Mouse (Mus musculus) lung, postnatal 10 days (tissue): ENCODE measurements around the gene Jchain.
A peak's percentile ranks its signal among the peaks of the same experiment; 100 is the strongest.
"Not testable (repeated sequence)": the region's sequence is repeated elsewhere in the genome, so short reads cannot be mapped to it uniquely, and the experiment has no call there.

Source experiments
- DNase-seq: peaks from one replicate; pipeline ENCODE4 v3.0.0; 2021

The Jchain gene

DNA sequence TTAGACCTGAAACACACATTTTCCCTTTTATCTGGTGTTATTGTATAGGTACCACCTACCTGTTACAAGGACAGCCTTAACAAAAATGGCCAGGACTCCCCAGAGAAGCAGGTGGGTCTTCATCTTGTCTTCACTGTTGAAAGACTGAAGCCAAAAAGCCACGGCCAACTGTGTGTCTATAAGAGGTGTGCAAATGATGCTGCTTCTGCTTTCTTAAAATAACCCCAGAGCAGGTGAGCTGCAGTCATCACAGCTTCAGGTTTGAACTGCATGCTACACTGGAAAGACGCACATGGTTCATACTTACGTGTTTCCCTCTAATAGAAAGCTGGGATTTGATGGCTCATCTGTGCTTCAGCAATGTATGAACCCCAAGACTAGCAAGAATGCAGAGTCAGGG, at the start of gene Jchain:
TSS of gene Jchain (minus strand) at position 235 of the 400 bp plus-strand sequence.
- no peak for DNase-seq

DNA sequence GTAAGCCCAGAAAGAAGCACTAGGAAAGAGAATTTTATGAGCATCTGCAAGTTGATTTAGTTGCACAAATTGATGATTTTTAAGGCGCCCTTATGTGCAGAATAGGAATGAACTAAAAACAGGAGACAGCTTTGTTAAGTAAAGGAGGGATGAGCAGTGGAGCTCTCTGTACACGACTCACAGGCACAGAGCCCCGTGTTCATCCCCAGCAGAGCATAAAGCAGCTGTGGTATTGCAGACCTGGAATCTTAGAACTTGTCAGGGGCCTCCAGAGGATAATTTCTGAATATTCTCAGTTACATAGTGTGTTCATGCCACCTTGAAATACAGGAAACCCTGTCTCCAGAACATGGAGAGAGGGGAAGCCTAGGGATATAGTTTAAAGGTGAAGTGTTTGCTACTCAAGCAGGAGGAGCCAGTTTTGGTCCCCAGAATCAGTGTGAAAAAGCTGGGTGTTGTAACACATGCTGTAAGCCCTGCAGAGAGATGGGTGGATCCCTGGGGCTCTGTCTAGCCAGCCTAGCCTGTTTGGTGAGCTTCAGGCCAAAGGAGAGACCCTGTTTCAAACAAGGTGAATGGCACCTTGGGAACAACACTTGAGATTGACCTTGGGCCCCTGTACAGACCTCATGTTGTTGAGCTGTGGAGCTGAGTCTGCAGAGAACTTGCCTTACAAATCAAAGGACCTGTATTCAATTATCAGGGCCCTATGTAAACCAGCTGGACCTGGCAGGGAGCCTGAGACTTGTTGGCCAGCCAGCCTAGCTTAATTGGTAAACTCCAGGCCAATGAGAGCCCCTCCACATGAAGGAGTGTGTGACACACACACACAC, 48.0 kb upstream of the Jchain start:
- peak; percentile 22 for DNase-seq

GRCm38 (mm10) chr5:88574829-88575228, 47.1 kb upstream of the Jchain start:
- DNase-seq: no peak

DNA sequence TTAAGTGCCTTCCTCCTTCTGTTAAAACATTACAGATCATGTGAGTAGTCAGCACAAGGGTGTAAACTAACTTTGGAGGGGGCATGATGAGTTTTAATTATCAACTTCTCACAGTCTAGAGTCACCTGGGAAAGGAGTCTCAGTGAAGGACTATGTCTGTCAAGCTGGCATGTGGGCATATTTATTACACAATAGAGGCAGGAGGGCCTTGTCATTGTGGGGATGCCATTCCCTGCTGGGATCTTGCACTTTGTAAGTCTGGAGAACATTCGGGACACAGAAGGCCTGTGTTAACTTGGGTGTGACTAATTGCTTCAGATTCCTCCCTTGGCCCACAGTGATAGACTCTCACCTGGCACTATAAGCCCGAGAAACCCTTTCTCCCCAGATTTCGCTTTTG, 41.9 kb upstream of the Jchain start:
- DNase-seq: no peak

GRCm38 (mm10) chr5:88566034-88566841, 38.5 kb upstream of the Jchain start:
- DNase-seq: no peak

DNA sequence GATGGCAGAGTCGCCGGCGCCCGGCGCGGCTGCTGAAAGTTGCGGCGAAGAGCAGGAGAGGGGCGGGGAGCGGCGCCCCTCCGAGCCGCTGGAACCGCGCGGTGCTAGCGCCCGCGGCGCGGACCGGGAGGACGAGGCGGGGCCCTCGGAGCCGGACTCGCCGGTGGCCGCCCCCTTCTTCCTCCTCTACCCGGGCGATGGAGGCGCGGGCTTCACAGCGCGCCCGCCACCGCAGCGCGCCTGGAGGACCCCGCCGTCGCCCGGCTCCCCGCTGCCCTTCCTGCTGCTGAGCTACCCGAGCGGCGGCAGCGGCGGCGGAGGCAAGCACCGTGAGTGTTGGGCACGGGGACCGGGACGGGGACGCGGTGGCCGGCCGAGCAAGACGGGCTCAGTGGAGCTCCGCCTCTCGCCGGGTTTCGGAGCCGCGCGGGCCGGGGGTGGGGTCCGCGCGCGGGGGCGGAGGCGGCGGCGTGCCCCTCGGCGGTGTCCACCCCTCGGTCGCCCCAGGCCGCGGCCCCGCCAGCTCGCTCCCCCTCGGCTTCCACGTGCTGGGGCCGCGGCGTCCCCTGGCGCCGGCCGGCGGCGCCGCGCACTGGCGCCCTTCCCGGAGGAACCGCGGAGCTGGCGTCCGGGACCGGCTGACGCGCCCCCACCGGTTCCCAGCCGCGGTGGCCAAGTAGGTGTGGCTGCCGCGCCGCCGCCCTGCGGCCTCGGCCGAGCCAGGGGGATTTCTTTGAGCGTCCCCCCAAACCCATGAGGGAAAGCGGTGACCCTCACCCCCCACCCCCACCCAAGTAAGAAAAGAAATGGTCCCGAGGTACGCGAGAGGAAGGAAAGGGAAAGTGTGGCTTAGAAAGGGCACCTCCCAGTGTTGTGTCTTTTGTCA, 37.7 kb upstream of the Jchain start:
- peak; percentile 76 for DNase-seq

DNA sequence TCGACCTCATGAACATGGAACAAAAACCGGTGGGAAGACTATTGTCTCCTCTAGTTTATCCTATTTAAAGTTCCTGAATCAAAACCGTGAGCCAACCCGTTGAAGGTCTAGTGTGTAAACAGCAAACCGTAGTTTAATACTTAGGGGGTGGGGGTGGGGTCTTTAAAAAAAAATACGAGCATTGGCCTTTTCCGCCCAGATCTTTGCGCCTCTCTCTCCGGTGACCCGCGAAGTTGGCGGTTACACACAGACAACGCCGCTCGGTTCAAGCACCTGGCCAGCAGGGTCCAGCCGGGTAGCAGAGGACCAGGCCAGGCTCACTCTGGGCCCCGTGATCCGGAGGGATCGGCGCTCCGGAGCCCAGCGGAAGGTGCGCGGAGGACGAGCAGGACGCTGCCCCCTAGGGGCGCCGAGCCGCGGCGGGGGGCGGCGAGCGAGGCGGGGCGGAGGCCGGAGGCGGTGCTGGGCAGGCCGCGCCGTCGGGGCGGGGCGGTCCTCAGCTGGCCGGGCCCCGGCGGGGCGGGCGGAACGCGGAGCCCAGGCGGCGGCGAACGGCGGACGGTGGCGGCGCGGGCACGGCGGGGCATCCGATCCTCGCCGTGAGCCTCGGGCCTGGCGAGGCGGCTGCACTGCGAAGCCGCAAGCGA, 36.9 kb upstream of the Jchain start, which contains the start of gene Rufy3:
TSS of gene Rufy3 (plus strand) at position 540 of the 647 bp plus-strand sequence.
- DNase-seq: peak; percentile 90

DNA sequence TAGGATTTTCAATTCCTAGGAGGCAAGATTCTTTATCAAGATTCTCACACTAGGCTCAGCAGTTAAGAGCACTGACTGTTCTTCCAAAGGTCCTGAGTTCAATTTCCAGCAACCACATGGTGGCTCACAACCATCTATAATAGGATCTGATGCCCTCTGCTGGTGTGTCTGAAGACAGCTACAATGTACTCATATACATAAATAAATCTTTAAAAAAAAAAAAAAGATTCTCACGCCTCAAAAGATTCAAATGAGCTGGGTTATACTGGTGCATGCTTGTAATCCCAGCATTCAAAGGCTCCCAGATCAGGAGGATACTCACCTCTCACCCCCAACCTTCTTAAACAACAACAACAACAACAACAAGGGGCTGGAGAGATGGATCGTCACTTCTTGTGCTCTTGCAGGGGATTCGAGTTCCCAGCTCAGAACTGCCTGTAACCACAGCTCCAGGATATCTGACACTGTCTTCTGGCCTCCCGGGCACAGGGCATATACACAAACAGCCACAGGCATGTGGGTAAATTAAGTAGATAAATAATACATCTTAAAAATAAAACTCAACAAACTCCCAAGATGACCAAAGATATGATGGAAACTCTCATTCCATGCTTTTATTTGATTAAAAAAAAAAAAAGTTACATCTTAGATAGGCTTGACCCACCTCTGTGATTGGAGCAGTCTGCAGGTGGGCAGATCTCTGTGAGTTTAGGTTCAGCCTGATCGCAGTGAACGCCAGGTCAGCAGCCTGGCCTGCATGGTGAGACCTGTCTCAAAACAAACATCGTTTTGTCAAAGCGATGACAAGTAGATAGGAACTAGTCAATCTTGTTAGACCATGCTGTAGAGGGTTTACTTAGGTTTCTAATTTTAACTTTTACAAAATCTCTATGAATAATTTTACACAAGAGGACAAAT, 35.4 kb upstream of the Jchain start:
- DNase-seq: no peak

- DNase-seq: no peak
These were observed 33.6 kb upstream of the Jchain start for GRCm38 (mm10) chr5:88561080-88561814.

GRCm38 (mm10) chr5:88558991-88559390, 31.3 kb upstream of the Jchain start:
- no peak for DNase-seq

DNA sequence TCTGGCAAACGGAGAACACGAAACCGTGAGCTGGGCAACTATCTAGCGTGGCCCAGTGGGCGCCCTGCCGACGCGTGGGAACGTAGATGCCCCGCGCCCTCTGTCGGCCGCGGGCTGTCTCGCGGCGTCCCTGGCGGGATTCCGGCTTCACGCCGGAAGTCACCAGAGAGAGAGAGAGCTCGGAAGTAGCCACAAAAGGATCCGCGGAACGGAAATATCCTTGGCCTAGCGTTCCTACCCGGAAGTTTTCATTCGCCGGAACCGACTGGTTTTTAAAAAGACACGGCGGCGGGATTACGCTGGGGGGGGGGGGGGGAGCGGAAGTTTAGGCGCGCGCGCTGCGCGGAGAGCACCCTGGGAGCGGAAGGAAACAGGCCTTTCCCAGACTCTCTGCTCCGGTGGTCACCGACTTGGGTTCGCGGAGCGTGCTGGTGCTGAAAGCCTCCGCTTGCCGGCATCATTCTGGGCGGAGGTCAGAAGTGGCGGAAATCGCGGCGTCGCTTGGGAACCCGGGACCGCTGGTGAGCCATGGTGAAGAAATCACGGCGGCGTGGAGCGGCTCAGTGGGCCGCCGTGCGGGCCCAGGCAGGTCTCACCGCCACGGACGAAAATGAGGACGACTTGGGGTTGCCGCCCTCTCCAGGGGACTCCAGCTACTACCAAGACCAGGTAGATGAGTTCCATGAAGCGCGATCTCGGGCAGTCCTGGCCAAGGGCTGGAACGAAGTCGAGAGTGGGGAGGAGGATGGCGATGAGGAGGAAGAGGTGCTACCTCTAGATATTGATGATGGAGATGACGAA, 26.6 kb upstream of the Jchain start, which contains the start of gene Utp3:
TSS of gene Utp3 (plus strand) at position 377 of the 801 bp plus-strand sequence.
- DNase-seq: peak; percentile 97

DNA sequence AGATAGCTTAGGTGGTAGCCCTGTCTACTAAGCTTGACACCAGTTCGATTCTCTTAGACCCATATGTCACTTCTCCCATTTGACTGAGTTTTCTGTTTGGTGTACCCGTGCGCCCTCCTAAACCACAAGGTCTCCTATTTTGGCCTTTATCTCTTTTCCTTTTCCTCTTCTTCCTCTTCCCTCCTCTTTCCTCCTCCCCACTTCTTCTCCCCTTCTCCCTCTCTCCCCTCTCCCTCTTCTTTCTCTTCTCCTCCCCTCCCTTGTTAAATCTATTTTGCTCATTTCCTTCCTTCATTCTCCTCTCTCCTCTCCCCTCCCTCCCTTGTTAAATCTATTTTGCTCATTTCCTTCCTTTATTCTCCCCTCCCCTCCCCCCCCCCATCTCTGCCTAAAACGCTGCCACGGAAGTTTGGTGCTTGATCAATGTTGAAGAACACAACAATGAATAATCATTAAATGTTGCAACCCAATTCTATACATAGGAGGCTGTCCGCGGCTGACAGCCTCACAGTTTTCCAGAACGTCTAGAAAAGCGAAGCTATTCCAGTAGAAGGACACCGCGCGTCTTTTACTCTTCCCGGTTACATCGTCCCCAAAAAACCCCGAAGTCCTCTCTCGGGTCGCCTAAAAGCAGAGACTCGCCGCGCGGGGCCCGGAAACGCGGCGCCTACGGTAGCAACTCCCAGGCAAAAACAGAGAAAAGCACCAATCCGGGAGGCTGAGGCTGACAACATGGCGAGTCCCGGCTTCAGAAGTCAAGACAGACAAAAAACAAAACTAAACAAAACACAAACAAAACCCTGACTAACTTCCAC, 25.8 kb upstream of the Jchain start:
- no peak for DNase-seq

GRCm38 (mm10) chr5:88545536-88545935, 17.8 kb upstream of the Jchain start:
- no peak for DNase-seq

DNA sequence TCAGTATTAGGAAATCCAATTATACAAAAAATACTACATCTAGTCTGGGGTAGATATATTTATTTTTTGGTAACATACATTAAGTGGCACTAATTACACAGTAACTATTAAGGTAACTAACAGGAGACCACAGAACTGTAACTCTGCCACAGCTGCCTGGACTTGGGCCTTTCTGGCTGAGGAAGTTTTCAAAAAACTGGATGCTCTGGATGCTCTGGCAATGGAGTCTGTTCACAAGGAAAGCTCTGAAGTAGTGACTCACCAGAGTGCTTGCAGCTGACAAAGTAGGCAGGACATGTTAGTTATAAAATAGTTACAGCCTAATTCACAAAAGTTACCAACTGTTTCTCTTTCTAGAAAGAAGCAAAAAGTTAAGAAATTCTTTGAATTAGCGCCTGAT, 16.7 kb upstream of the Jchain start:
- not testable (repeated sequence) for DNase-seq

- peak; percentile 75 for DNase-seq
These were observed 15.1 kb upstream of the Jchain start for GRCm38 (mm10) chr5:88542651-88543282.

DNA sequence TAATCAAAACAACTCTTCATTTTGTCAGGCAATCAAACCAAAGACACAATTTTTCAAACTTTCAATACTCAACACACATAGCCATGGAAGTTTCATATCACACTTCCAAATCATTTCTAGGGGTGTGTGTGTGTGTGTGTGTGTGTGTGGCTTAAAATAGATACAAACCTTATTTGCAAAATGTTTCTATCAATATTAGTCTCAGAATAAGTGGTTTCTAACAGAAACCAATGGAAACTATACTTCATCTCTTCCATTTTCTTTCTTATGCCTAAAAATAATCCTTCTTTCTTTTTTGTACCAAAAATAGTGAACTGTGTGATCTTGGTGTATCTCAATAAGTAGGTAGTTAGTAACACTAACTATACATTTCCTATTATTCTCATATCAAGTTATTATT, 13.2 kb upstream of the Jchain start:
- DNase-seq: no peak

- DNase-seq: no peak
These were observed 7.0 kb upstream of the Jchain start for GRCm38 (mm10) chr5:88534697-88535096.

GRCm38 (mm10) chr5:88530908-88531307, 3.2 kb upstream of the Jchain start:
- no peak for DNase-seq
